Mouse (Mus musculus) limb, embryonic 15.5 days (tissue): Measurements from ENCODE around the gene Olfr519. TPM values are rescaled to one million over a fixed set of nuclear protein-coding genes. Genes with fewer than 3 reads are reported as not detected.

Experiments
- ATAC-seq: fragments of 200-750 bp; cut with Nextera tagmentation; 2 replicates; pipeline ENCODE4 v1.8.0; 2017; ENCODE audit warnings: low read depth, moderate TSS enrichment; ENCODE audit not compliant: insufficient number of reproducible peaks, low FRiP score, low TSS enrichment
- H3K27ac ChIP-seq: fragments of 300-500 bp; sonication (generic); 2 replicates; pipeline ENCODE4 v1.5.1; 2015; ENCODE audit warnings: moderate library complexity, mild to moderate bottlenecking, inconsistent platforms
- H3K27me3 ChIP-seq: fragments of 300-500 bp; sonication (generic); 2 replicates; pipeline ENCODE4 v1.6.1; 2015; ENCODE audit warnings: inconsistent platforms
- H3K36me3 ChIP-seq: fragments of 300-500 bp; sonication (generic); 2 replicates; pipeline ENCODE4 v1.6.1; 2015; ENCODE audit warnings: inconsistent platforms
- H3K4me1 ChIP-seq: fragments of 300-500 bp; sonication (generic); 2 replicates; pipeline ENCODE4 v1.6.1; 2015; ENCODE audit warnings: inconsistent platforms
- H3K4me2 ChIP-seq: fragments of 300-500 bp; sonication (generic); 2 replicates; pipeline ENCODE4 v1.6.1; 2015; ENCODE audit warnings: mild to moderate bottlenecking, inconsistent platforms
- H3K4me3 ChIP-seq: fragments of 300-500 bp; sonication (generic); 2 replicates; pipeline ENCODE4 v1.5.1; 2015; ENCODE audit warnings: mild to moderate bottlenecking, inconsistent platforms
- H3K9ac ChIP-seq: fragments of 300-500 bp; sonication (generic); 2 replicates; pipeline ENCODE4 v1.6.1; 2015; ENCODE audit warnings: inconsistent platforms
- H3K9me3 ChIP-seq: fragments of 300-500 bp; sonication (generic); 2 replicates; pipeline ENCODE4 v1.6.1; 2016; ENCODE audit warnings: inconsistent platforms
- WGBS: fragments of 180-500 bp; shearing (Covaris S2); methylation state at CpG from one replicate; pipeline ENCODE4 v1.1.7; 2015; 5-methylcytosine and 5-hydroxymethylcytosine counted together
- polyA plus RNA-seq: library from polyadenylated mRNA; unstranded; fragments of >200 nt; fragmentation: Nextera tagmentation; extraction: Ambion mirVana; gene quantifications from 2 replicates; pipeline ENCODE4 v1.2.1, GENCODE M21; 2015

Olfr519 gene
- not detected in 2 replicates for polyA plus RNA-seq

- H3K27me3 ChIP-seq, result no peaks in the 10 kb centered on the region
- no peaks in the 10 kb centered on the region for H3K36me3 ChIP-seq
- no peak within 1 kb of the TSS for H3K27ac ChIP-seq
- H3K4me3 ChIP-seq, result no peak within 1 kb of the TSS
- no peak within 1 kb of the TSS for H3K4me2 ChIP-seq
- H3K9me3 ChIP-seq, result no peaks in the 10 kb centered on the region
- H3K4me1 ChIP-seq, result no peaks in the 10 kb centered on the region
- no peak within 1 kb of the TSS for H3K9ac ChIP-seq
- no peak for ATAC-seq
- 87% methylated on average over 5 of the region's 5 CpGs for WGBS
Observed at GRCm38 (mm10) chr7:108894320-108894719, at the start of gene Olfr519. TSS of gene Olfr519 (minus strand) at chr7:108894420.

- H3K9me3 ChIP-seq, result no peaks in the 10 kb centered on the region
- peaks cover 5% of the 10 kb centered on the region for H3K27me3 ChIP-seq
- no peaks in the 10 kb centered on the region for H3K4me1 ChIP-seq
- no peak overlapping the region for H3K27ac ChIP-seq
- no peak overlapping the region for H3K4me2 ChIP-seq
- 6% methylated on average over 2 of the region's 2 CpGs for WGBS
- no peak for ATAC-seq
- H3K4me3 ChIP-seq, result no peak overlapping the region
- H3K9ac ChIP-seq, result no peak overlapping the region
- peaks cover 55% of the 10 kb centered on the region for H3K36me3 ChIP-seq
Observed at GRCm38 (mm10) chr7:108944002-108944401, 49.8 kb upstream of the Olfr519 start.

- no peak overlapping the region for H3K27ac ChIP-seq
- H3K9me3 ChIP-seq, result no peaks in the 10 kb centered on the region
- H3K27me3 ChIP-seq, result no peaks in the 10 kb centered on the region
- no peak for ATAC-seq
- H3K4me2 ChIP-seq, result no peak overlapping the region
- H3K9ac ChIP-seq, result no peak overlapping the region
- 83% methylated on average over 9 of the region's 9 CpGs for WGBS
- peaks cover 74% of the 10 kb centered on the region for H3K36me3 ChIP-seq
- H3K4me1 ChIP-seq, result peaks cover 3% of the 10 kb centered on the region; the same call in 1 of the 2 replicates
- no peak overlapping the region for H3K4me3 ChIP-seq
Observed at GRCm38 (mm10) chr7:108941466-108941865, 47.2 kb upstream of the Olfr519 start.

- Histone ChIP-seq H3K9me3 (no peaks in the 10 kb centered on the region), H3K9ac (no peak overlapping the region), H3K4me1 (peaks cover 17% of the 10 kb centered on the region), H3K4me3 (no peak overlapping the region), H3K36me3 (peaks cover 47% of the 10 kb centered on the region), H3K27ac (no peak overlapping the region), H3K27me3 (no peaks in the 10 kb centered on the region), H3K4me2 (no peak overlapping the region)
- ATAC-seq, result no peak
- 93% methylated on average over 4 of the region's 4 CpGs for WGBS
Observed at GRCm38 (mm10) chr7:108936591-108936990, 42.4 kb upstream of the Olfr519 start.

GRCm38 (mm10) chr7:108935411-108935810, 41.2 kb upstream of the Olfr519 start:
- 85% methylated on average over 7 of the region's 7 CpGs for WGBS
- H3K4me2 ChIP-seq, result peak overlapping the region; percentile 74
- no peak overlapping the region for H3K9ac ChIP-seq
- H3K4me1 ChIP-seq, result peaks cover 17% of the 10 kb centered on the region
- ATAC-seq, result no peak
- H3K36me3 ChIP-seq, result peaks cover 35% of the 10 kb centered on the region
- no peak overlapping the region for H3K27ac ChIP-seq
- no peaks in the 10 kb centered on the region for H3K27me3 ChIP-seq
- H3K4me3 ChIP-seq, result peak overlapping the region; percentile 96
- H3K9me3 ChIP-seq, result no peaks in the 10 kb centered on the region

- H3K9ac ChIP-seq, result peak overlapping the region; percentile 97
- no peaks in the 10 kb centered on the region for H3K27me3 ChIP-seq
- WGBS, result 1% methylated on average over 8 of the region's 8 CpGs
- peak overlapping the region; percentile 74 for H3K4me2 ChIP-seq
- H3K4me3 ChIP-seq, result peak overlapping the region; percentile 96
- H3K36me3 ChIP-seq, result peaks cover 30% of the 10 kb centered on the region
- H3K9me3 ChIP-seq, result no peaks in the 10 kb centered on the region
- peaks cover 17% of the 10 kb centered on the region for H3K4me1 ChIP-seq
- peak overlapping the region; percentile 82; the same call in 1 of the 2 replicates for H3K27ac ChIP-seq
- ATAC-seq, result no peak
Observed at GRCm38 (mm10) chr7:108934836-108935235, 40.6 kb upstream of the Olfr519 start.

GRCm38 (mm10) chr7:108933794-108934731, 39.8 kb upstream of the Olfr519 start, which contains the start of gene Eif3f:
TSS of gene Eif3f (plus strand) at chr7:108934417.
- H3K4me2 ChIP-seq, result peak within 1 kb of the TSS; percentile 74
- no peaks in the 10 kb centered on the region for H3K27me3 ChIP-seq
- H3K9me3 ChIP-seq, result no peaks in the 10 kb centered on the region
- peak within 1 kb of the TSS; percentile 97 for H3K9ac ChIP-seq
- peak; percentile 96 for ATAC-seq
- H3K36me3 ChIP-seq, result peaks cover 22% of the 10 kb centered on the region
- H3K27ac ChIP-seq, result peak within 1 kb of the TSS; percentile 82
- whole genome bisulfite sequencing, result 2% methylated on average over 50 of the region's 50 CpGs
- peak within 1 kb of the TSS; percentile 96 for H3K4me3 ChIP-seq
- peaks cover 17% of the 10 kb centered on the region for H3K4me1 ChIP-seq

GRCm38 (mm10) chr7:108929726-108930393, 35.6 kb upstream of the Olfr519 start, which contains the start of gene Nlrp10:
TSS of gene Nlrp10 (minus strand) at chr7:108930178.
- no peak for ATAC-seq
- H3K9me3 ChIP-seq, result no peaks in the 10 kb centered on the region
- no peak within 1 kb of the TSS for H3K9ac ChIP-seq
- no peak within 1 kb of the TSS for H3K27ac ChIP-seq
- no peak within 1 kb of the TSS for H3K4me3 ChIP-seq
- H3K4me2 ChIP-seq, result no peak within 1 kb of the TSS
- WGBS, result 60% methylated on average over 6 of the region's 6 CpGs
- H3K4me1 ChIP-seq, result peaks cover under 1% of the 10 kb centered on the region; the same call in 1 of the 2 replicates
- no peaks in the 10 kb centered on the region for H3K27me3 ChIP-seq
- no peaks in the 10 kb centered on the region for H3K36me3 ChIP-seq

- no peak for ATAC-seq
- Histone ChIP-seq H3K9me3 (no peaks in the 10 kb centered on the region), H3K27me3 (no peaks in the 10 kb centered on the region), H3K4me1 (no peaks in the 10 kb centered on the region), H3K4me2 (no peak overlapping the region), H3K27ac (no peak overlapping the region), H3K9ac (no peak overlapping the region), H3K4me3 (no peak overlapping the region), H3K36me3 (no peaks in the 10 kb centered on the region)
- 76% methylated on average over 11 of the region's 11 CpGs for WGBS
Observed at GRCm38 (mm10) chr7:108928280-108929188, 34.3 kb upstream of the Olfr519 start.

- no peak overlapping the region for H3K27ac ChIP-seq
- no peaks in the 10 kb centered on the region for H3K4me1 ChIP-seq
- ATAC-seq, result no peak
- no peak overlapping the region for H3K9ac ChIP-seq
- no peaks in the 10 kb centered on the region for H3K27me3 ChIP-seq
- H3K9me3 ChIP-seq, result no peaks in the 10 kb centered on the region
- no peak overlapping the region for H3K4me3 ChIP-seq
- WGBS, result 62% methylated on average over 4 of the region's 4 CpGs
- no peak overlapping the region for H3K4me2 ChIP-seq
- H3K36me3 ChIP-seq, result no peaks in the 10 kb centered on the region
Observed at GRCm38 (mm10) chr7:108927043-108927442, 32.8 kb upstream of the Olfr519 start.

- Histone ChIP-seq H3K4me3 (no peak overlapping the region), H3K4me1 (no peaks in the 10 kb centered on the region), H3K27ac (no peak overlapping the region), H3K9me3 (no peaks in the 10 kb centered on the region), H3K4me2 (no peak overlapping the region), H3K27me3 (no peaks in the 10 kb centered on the region), H3K9ac (no peak overlapping the region), H3K36me3 (no peaks in the 10 kb centered on the region)
- WGBS, result 69% methylated on average over 2 of the region's 2 CpGs
- no peak for ATAC-seq
Observed at GRCm38 (mm10) chr7:108903969-108904368, 9.7 kb upstream of the Olfr519 start.
